Mouse (Mus musculus) mammary gland, adult 2 months (tissue): ENCODE data around the gene Crcp. TPM values are rescaled to one million over a fixed set of nuclear protein-coding genes. Genes with fewer than 3 reads are reported as not detected.

ENCODE experiments used
- polyA plus RNA-seq: library from polyadenylated mRNA; depleted of rRNA; stranded (reverse); fragments of >200 nt; gene quantifications from 2 replicates; pipeline ENCODE4 v1.2.3, GENCODE M21; 2012; ENCODE audit warnings: low replicate concordance; rRNA removed

Gene Crcp
- 6.0 and 13.4 TPM in 2 replicates for polyA plus RNA-seq

GRCm38 (mm10) chr5:130029142-130029897 is at the start of gene Crcp, which contains the start of gene Asl:
Gene Crcp (plus strand): TSS chr5:130029290.
Gene Asl (minus strand): TSS chr5:130029247.

DNA sequence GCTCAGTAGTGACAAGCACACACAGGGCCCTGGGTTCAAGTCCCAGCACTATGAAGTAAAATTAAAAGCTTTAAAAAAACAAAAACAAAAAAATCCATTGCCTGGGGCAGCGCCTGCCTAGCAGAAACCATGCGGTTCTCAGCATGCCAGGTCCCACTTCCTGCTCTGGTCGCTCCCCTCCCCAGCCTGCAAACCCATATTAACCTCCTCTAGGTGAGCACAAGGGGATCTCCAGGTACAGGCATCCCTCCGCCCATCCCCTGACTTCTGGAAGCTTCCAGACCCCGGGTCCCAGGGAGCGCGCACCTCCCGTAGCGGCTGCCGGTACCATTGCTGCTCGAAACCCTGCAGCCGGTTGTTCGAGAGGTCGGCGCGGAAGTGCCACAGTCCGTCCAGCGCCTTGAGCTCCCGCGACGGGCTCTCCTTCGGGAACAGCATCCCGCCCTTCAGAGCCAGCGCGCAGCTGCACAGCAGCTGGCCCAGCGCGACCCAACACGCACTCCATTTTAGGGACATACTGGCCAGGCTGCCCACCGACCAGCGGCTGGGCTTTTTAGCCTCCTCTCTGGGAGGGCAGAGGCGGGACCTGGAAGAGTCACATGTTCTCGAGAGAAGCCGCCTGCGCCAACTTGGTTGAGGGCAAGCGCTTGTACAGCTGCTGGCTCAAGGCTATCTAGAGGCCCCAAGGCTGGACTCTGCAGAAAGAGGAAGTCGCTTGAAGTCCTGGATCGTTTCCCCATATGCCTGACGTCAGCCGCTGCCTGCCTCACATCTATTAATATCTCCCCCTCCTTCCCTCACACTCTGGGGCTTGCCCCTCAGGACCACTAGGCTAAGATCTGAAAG is 26.6 kb upstream of the Crcp start, which contains the start of gene Gusb:
Gene Gusb (minus strand): TSS at position 749 of the 846 bp plus-strand sequence.

GRCm38 (mm10) chr5:130073026-130073425 is 43.9 kb downstream of the Crcp start, which contains the start of gene Tpst1:
Gene Tpst1 (plus strand): TSS chr5:130073326.

Other genes starting within 250 kb of the Crcp start
- 26.4 and 48.6 TPM in 2 replicates for gene Psph, start 241.8 kb upstream of the Crcp start, polyA plus RNA-seq
- 20.4 and 25.6 TPM in 2 replicates for gene Sumf2, start 182.3 kb upstream of the Crcp start, polyA plus RNA-seq
- 1,016 and 2,460 TPM in 2 replicates for gene Chchd2, start 141.8 kb upstream of the Crcp start, polyA plus RNA-seq
- gene Zbed5, start 133.6 kb upstream of the Crcp start, polyA plus RNA-seq, result 1.5 and 2.5 TPM in 2 replicates
- gene Phkg1, start 130.7 kb upstream of the Crcp start, polyA plus RNA-seq, result 8.4 and 93.8 TPM in 2 replicates
- gene Nupr1l, start 120.8 kb upstream of the Crcp start, polyA plus RNA-seq, result 6.3 and 16.3 TPM in 2 replicates
- 16.9 and 40.6 TPM in 2 replicates for gene Vkorc1l1, start 87.3 kb upstream of the Crcp start, polyA plus RNA-seq
- gene Gusb, start 26.2 kb upstream of the Crcp start, polyA plus RNA-seq, result 49.1 and 57.7 TPM in 2 replicates
- 22.6 and 31.5 TPM in 2 replicates for gene Asl, start within 50 bp of the Crcp start, polyA plus RNA-seq
- 19.8 and 27.4 TPM in 2 replicates for gene Tpst1, start 44.0 kb downstream of the Crcp start, polyA plus RNA-seq
- gene Kctd7, start 115.6 kb downstream of the Crcp start, polyA plus RNA-seq, result 6.4 and 12.7 TPM in 2 replicates
- 20.7 and 34.6 TPM in 2 replicates for gene Rabgef1, start 142.5 kb downstream of the Crcp start, polyA plus RNA-seq
- gene Tmem248, start 187.8 kb downstream of the Crcp start, polyA plus RNA-seq, result 35.4 and 36.4 TPM in 2 replicates
- 22.3 and 23.1 TPM in 2 replicates for gene Sbds, start 226.2 kb downstream of the Crcp start, polyA plus RNA-seq
- 8.8 and 10.7 TPM in 2 replicates for gene Tyw1, start 226.3 kb downstream of the Crcp start, polyA plus RNA-seq